Mouse (Mus musculus) natural killer cell, adult 2 months (primary cell): Measurements from ENCODE around the gene Rnasel.

Source experiments
- DNase-seq, 2 experiments: peaks; one replicate each; pipeline ENCODE4 v3.0.0; 2022; ENCODE audit warnings: low spot score in 2 of 2

The Rnasel gene

DNA sequence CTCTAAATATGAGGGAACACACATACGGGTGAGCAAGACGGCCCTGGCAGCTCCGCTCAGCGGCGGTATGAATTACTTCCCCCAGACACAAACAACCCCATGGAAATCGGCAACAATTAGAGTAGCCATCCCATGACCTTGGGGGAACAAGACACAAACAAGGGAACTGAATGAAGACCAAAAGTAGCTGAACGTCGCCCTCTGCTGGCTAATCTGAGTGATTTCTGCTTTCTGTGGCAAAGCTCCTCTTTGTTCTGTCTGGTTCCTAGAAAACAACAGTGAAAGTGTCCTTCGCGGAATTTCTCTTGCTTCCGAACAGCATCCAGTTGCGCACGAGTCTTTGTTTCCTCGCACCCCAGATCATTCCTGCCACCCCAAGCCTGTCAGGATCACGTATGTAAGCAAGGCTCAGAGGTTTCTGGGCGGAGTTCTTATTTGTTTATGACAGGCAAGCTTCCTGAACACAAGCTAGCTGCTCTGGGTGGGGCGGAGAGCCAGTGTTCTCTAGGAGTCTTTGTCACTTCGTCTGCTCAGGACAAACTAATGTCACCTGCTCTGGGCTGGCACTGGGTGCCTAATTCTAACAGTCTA, at the start of gene Rnasel:
TSS of gene Rnasel (plus strand) at position 216 of the 591 bp plus-strand sequence.
- peak; percentile 78 to 79 for DNase-seq

- DNase-seq: peak in 1 of 2 experiments; percentile 48
Measured at GRCm38 (mm10) chr1:153700448-153701063, 48.7 kb upstream of the Rnasel start.

GRCm38 (mm10) chr1:153701461-153701860, 47.8 kb upstream of the Rnasel start:
- DNase-seq: no peak

- no peak for DNase-seq
Measured at GRCm38 (mm10) chr1:153702166-153702852, 46.9 kb upstream of the Rnasel start.

DNA sequence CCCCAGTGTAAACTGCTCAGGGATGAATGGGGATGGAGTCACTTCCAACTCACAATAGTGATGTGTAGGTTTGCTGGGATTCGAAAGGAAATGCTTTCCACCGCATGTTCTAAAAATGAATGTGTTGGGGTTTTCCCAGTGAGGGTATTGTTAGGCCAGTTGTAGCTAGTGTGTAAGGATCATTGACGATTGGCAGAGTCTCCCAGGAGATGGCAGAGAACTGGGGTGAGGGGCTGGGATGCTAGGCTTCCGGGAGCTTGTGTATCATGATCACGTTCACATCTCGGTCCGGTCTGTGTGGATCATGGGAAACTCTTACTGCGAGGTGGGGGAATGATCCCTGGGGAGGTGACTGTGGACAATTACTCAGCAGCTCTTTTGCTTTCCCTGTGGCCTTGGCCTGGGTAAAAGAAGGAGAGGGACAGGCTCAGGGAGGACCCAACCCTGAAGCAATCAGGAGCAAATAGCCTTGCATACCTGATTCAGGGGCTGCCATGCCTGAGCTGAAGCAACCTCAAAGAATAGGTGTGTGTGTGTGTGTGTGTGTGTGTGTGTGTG, 46.3 kb upstream of the Rnasel start:
- DNase-seq: no peak

- DNase-seq: peak in 1 of 2 experiments; percentile 19
Measured at GRCm38 (mm10) chr1:153703445-153703991, 45.7 kb upstream of the Rnasel start.

- DNase-seq: no peak
Measured at GRCm38 (mm10) chr1:153704174-153704573, 45.1 kb upstream of the Rnasel start.

DNA sequence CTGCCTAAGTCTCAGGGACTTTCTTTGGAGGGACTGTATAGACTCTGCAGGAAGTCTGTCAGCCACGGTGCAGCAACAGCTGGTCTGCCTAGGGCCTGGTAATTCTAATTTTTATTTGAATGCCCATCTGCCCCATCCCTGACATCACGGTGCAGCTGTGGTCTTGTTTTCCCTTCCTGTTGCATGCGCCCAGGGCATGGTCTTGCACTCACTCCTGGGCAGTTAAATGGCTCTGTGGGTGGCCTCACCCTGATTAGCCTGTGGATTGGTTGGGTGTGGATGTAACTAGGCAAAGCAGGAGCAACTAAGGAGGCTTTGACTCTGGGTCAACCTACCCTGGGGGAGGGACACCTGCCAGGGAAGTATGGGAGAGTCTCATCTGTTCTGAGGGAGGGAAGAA, 44.2 kb upstream of the Rnasel start:
- no peak for DNase-seq

GRCm38 (mm10) chr1:153708626-153709025, 40.6 kb upstream of the Rnasel start:
- peak in 1 of 2 experiments; percentile 16 for DNase-seq

DNA sequence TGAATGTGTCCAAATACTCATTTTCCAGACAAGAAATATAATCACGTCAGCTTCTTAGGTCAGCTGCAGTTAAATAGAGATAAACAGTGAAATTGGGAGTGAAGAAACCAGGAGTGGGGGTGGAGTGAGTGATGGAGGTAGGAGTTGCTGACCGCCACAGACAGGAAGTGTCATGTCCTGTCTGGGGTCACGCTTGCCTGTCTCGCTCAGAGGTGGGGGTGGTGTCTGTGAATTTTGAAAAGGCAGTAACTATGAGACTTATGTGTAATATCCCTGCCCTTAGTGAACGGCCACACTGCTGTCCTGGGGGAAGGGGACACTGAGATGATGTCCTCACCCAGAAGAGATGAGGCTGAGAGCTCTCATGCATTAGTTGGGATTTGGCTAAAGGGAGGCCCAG, 39.8 kb upstream of the Rnasel start:
- peak; percentile 73 to 75 for DNase-seq

DNA sequence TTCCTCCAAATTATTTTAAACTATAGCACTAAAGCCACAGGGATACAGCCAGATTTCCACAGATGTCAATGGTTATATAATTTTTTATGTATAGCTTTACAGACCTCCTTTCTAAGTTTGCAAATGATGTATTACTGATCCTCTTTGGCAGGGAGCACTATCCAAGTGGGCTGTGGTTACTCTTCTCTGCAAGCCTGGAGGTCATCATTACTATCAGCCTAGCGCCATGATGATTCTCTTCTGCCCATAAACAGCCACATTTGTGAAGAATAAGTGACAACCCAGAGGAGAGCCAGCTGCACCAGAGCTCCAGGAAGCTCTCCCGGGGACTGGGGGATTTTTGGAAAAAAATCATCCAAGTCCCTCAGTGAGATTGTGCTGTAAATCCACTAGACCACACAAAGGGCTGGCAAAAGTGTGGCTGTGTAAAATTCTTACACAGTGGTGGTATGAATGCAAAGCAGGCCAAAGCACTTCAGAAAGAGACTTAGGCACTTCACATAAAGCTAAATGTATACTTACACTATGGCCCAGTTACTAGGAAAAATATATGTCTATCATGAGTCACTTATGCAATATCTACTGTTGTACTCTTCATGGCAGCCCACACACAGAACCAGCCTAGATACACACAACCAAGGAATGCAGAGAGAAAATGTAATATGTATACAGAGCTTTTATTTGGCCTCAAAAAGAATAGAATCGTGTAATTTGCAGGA, 37.5 kb upstream of the Rnasel start:
- DNase-seq: no peak

DNA sequence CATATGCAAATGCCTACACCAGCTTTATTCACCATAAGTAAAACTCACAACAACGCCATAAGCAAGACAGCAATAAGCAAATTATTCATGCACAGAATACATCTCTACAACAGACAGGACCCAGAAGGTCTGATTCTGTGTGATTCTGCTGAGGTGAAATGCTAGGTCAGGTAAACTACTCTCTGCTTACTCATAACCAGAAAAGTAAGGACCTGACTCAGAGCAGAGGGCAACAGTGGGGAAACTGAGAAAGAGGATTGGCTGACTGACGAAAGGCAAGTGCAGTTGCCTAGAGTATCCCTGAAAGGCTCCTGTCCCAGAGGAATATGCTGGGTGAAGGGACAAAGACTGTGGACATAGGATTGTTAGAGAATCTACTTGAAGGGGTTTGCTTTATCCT, 36.6 kb upstream of the Rnasel start:
- no peak for DNase-seq

- no peak for DNase-seq
Measured at GRCm38 (mm10) chr1:153717990-153718389, 31.2 kb upstream of the Rnasel start.

DNA sequence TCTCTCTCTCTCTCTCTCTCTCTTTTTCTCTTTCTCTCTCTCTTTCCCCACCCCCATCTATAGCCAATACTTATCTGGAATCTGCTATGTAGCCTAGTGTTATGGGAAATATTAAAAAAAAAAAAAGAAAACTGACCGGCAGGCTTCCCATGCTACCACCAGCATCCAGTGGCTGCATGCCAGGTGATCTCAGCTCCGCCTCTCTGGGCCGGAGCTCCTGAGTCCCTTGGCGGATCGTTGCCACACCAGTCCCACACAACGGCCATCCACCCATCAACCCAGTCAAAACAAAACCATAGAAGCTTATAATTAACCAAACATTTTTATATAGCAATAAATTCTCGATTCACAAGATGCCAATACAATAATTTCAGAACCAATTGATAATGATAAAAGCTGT, 28.3 kb upstream of the Rnasel start:
- no peak for DNase-seq

DNA sequence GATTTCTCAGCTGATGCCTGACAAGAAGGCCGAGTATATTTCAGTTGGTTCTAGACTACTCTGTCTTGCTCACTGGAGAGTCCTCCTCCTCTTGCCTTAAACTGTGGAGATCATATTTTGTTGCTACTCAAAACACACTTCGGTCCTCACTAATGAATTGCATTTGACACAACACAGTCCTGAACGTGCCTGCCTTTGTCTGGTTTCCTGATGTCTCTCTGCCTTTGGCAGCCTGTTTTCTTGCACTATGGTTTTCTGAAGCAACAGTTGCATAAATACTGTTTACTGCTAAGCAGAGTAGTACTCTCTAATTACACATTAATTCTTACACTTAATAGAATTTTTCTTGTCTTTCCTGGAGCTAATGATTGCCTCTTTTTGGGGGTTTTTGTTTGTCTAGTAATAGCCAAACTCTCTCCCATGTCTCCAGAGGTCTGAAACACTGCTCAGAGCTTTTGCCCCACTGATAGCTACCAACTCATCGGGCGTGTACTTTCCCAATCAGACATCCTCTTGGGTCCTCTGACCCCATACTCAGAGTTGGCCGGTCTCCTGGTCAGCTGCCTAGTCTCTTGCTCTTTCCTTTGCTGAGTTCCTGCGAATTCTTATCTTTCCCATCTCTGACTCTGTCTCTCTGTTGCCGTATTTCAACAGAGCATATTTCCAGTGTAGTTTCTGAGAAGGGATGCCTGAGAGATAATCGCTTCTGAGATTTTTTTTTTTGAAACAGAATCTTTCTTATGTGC, 27.5 kb upstream of the Rnasel start:
- DNase-seq: no peak

GRCm38 (mm10) chr1:153723426-153723825, 25.8 kb upstream of the Rnasel start:
- DNase-seq: peak; percentile 83 to 89

GRCm38 (mm10) chr1:153726636-153727035, 22.6 kb upstream of the Rnasel start:
- peak; percentile 53 to 75 for DNase-seq

DNA sequence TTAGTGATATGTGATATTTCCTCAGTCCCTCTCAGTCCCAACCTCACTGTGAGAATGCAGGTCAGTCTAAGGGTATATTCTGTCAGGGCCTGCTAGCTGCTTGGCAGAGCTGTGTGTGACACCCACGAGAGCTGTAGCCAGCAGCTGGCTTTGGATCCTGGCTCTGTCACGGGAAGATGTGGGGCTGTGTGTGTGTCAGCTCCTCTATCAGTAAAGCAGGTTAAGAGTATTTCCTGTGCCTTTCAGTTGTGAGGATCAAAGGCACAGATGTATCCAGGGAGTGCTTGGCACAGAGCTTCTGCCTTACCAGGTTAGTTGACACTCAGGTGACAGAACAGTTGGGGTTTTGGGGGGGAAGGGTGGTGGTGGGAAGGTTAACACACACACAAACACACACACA, 19.4 kb upstream of the Rnasel start:
- no peak for DNase-seq

GRCm38 (mm10) chr1:153730671-153731070, 18.6 kb upstream of the Rnasel start:
- DNase-seq: no peak

- no peak for DNase-seq
Measured at GRCm38 (mm10) chr1:153733181-153733580, 16.0 kb upstream of the Rnasel start.

DNA sequence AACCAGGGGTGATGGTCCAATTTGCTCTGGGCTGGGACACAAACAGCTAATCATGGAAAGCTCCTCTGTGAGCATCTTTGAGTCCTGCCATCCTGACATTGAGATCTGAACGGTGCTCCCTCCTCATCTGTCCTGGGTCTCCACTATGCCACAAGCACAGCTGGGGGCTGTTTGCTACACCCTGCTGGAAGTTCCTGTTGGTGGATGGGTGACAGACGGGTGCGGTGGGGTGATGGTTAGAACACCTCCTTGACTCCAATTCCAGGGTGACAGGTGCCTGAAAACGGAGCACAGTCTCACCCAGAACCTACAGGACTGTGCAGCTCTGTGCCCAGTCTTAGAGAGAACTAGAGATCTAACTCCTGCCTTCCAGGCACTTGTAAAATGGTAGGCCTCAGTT, 14.4 kb upstream of the Rnasel start:
- no peak for DNase-seq
